Mouse (Mus musculus): ENCODE measurements at regions not wholly inside any gene's neighbourhood (a gene's known extent, or its start where the extent isn't known, plus 50 kb on each side); places are given as distances from the start of the nearest gene placed in this dataset.

- H3K27ac ChIP-seq: no peak overlapping the region
- no peak overlapping the region for H3K9ac ChIP-seq (replicated peaks)
- H3K36me3 ChIP-seq (replicated peaks; ENCODE audit: control insufficient read depth, insufficient read depth, low read depth): no peaks in the 10 kb centered on the region
- TF ChIP-seq CTCF (IDR thresholded peaks at IDR 0.05; ENCODE audit: low read depth): no peak
- TF ChIP-seq EP300 (IDR thresholded peaks at IDR 0.05; ENCODE audit: low read depth): no peak
- H3K4me2 ChIP-seq (ENCODE audit: low read depth): no peak overlapping the region
- DNase-seq (ENCODE audit: low read depth in 3 of 3, low spot score in 3 of 3): no peak
- no peak overlapping the region for H3K4me3 ChIP-seq (ENCODE audit: insufficient read depth in 1 of 2, low read depth in 2 of 2, low read length in 2 of 2)
- no peak for ATAC-seq (ENCODE audit: insufficient read depth)
- no peaks in the 10 kb centered on the region for H3K9me3 ChIP-seq (ENCODE audit: control insufficient read depth, low read length)
- H3K27me3 ChIP-seq (ENCODE audit: control insufficient read depth, insufficient read depth, low read length): no peaks in the 10 kb centered on the region
- WGBS (ENCODE audit: insufficient replicate concordance): 21% methylated on average over 4 of the region's 4 CpGs
- H3K4me1 ChIP-seq (replicated peaks; ENCODE audit: control insufficient read depth in 2 of 2, insufficient read depth in 2 of 2, low read length in 1 of 2): no peaks in the 10 kb centered on the region
Observed at GRCm38 (mm10) chr3:31408802-31409201, 98.6 kb upstream of the Slc7a14 start.

GRCm38 (mm10) chr3:31405880-31406279 lies 95.7 kb upstream of the Slc7a14 start:
- WGBS (ENCODE audit: insufficient replicate concordance): 6% methylated on average over 1 of the region's 1 CpGs
- H3K27me3 ChIP-seq (ENCODE audit: control insufficient read depth, insufficient read depth, low read length): no peaks in the 10 kb centered on the region
- no peak overlapping the region for H3K27ac ChIP-seq
- ATAC-seq (ENCODE audit: insufficient read depth) (no peak), DNase-seq (ENCODE audit: low read depth in 3 of 3, low spot score in 3 of 3) (no peak)
- no peaks in the 10 kb centered on the region for H3K36me3 ChIP-seq (replicated peaks; ENCODE audit: control insufficient read depth, insufficient read depth, low read depth)
- TF ChIP-seq EP300 (IDR thresholded peaks at IDR 0.05; ENCODE audit: low read depth): no peak
- TF ChIP-seq CTCF (IDR thresholded peaks at IDR 0.05; ENCODE audit: low read depth): no peak
- no peaks in the 10 kb centered on the region for H3K9me3 ChIP-seq (ENCODE audit: control insufficient read depth, low read length)
- H3K4me1 ChIP-seq (replicated peaks; ENCODE audit: control insufficient read depth in 2 of 2, insufficient read depth in 2 of 2, low read length in 1 of 2): no peaks in the 10 kb centered on the region
- H3K9ac ChIP-seq (replicated peaks): no peak overlapping the region
- no peak overlapping the region for H3K4me2 ChIP-seq (ENCODE audit: low read depth)
- H3K4me3 ChIP-seq (ENCODE audit: insufficient read depth in 1 of 2, low read depth in 2 of 2, low read length in 2 of 2): no peak overlapping the region

GRCm38 (mm10) chr3:31399136-31399535 lies 89.0 kb upstream of the Slc7a14 start:
- Histone ChIP-seq H3K4me3 (ENCODE audit: insufficient read depth in 1 of 2, low read depth in 2 of 2, low read length in 2 of 2) (no peak overlapping the region), H3K36me3 (replicated peaks; ENCODE audit: control insufficient read depth, insufficient read depth, low read depth) (no peaks in the 10 kb centered on the region), H3K9ac (replicated peaks) (no peak overlapping the region), H3K9me3 (ENCODE audit: control insufficient read depth, low read length) (no peaks in the 10 kb centered on the region), H3K27me3 (ENCODE audit: control insufficient read depth, insufficient read depth, low read length) (no peaks in the 10 kb centered on the region), H3K4me1 (replicated peaks; ENCODE audit: control insufficient read depth in 2 of 2, insufficient read depth in 2 of 2, low read length in 1 of 2) (no peaks in the 10 kb centered on the region), H3K4me2 (ENCODE audit: low read depth) (no peak overlapping the region), H3K27ac (no peak overlapping the region)
- WGBS (ENCODE audit: insufficient replicate concordance): 65% methylated on average over 2 of the region's 2 CpGs
- no peak for TF ChIP-seq CTCF (IDR thresholded peaks at IDR 0.05; ENCODE audit: low read depth)
- ATAC-seq (ENCODE audit: insufficient read depth): no peak
- no peak for DNase-seq (ENCODE audit: low read depth in 3 of 3, low spot score in 3 of 3)

- Histone ChIP-seq H3K4me1 (replicated peaks; ENCODE audit: control insufficient read depth in 2 of 2, insufficient read depth in 2 of 2, low read length in 1 of 2) (no peaks in the 10 kb centered on the region), H3K9ac (replicated peaks) (no peak overlapping the region), H3K36me3 (replicated peaks; ENCODE audit: control insufficient read depth, insufficient read depth, low read depth) (no peaks in the 10 kb centered on the region), H3K4me3 (ENCODE audit: insufficient read depth in 1 of 2, low read depth in 2 of 2, low read length in 2 of 2) (no peak overlapping the region), H3K27ac (no peak overlapping the region), H3K9me3 (ENCODE audit: control insufficient read depth, low read length) (no peaks in the 10 kb centered on the region), H3K27me3 (ENCODE audit: control insufficient read depth, insufficient read depth, low read length) (no peaks in the 10 kb centered on the region), H3K4me2 (ENCODE audit: low read depth) (no peak overlapping the region)
- ATAC-seq (ENCODE audit: insufficient read depth) (no peak), DNase-seq (ENCODE audit: low read depth in 3 of 3, low spot score in 3 of 3) (no peak)
- 59% methylated on average over 4 of the region's 4 CpGs for WGBS (ENCODE audit: insufficient replicate concordance)
- no peak for TF ChIP-seq EP300 (IDR thresholded peaks at IDR 0.05; ENCODE audit: low read depth)
- TF ChIP-seq CTCF (IDR thresholded peaks at IDR 0.05; ENCODE audit: low read depth): no peak
Observed at GRCm38 (mm10) chr3:31394533-31394932, 84.4 kb upstream of the Slc7a14 start.

GRCm38 (mm10) chr3:31389955-31390354 lies 79.8 kb upstream of the Slc7a14 start:
- Histone ChIP-seq H3K36me3 (replicated peaks; ENCODE audit: control insufficient read depth, insufficient read depth, low read depth) (no peaks in the 10 kb centered on the region), H3K4me2 (ENCODE audit: low read depth) (no peak overlapping the region), H3K4me3 (ENCODE audit: insufficient read depth in 1 of 2, low read depth in 2 of 2, low read length in 2 of 2) (no peak overlapping the region), H3K27me3 (ENCODE audit: control insufficient read depth, insufficient read depth, low read length) (no peaks in the 10 kb centered on the region), H3K9me3 (ENCODE audit: control insufficient read depth, low read length) (no peaks in the 10 kb centered on the region), H3K9ac (replicated peaks) (no peak overlapping the region), H3K4me1 (replicated peaks; ENCODE audit: control insufficient read depth in 2 of 2, insufficient read depth in 2 of 2, low read length in 1 of 2) (no peaks in the 10 kb centered on the region), H3K27ac (no peak overlapping the region)
- DNase-seq (ENCODE audit: low read depth in 3 of 3, low spot score in 3 of 3) (no peak), ATAC-seq (ENCODE audit: insufficient read depth) (no peak)
- TF ChIP-seq EP300 (IDR thresholded peaks at IDR 0.05; ENCODE audit: low read depth): no peak
- no peak for TF ChIP-seq CTCF (IDR thresholded peaks at IDR 0.05; ENCODE audit: low read depth)
- WGBS (ENCODE audit: insufficient replicate concordance): 24% methylated on average over 2 of the region's 2 CpGs

All from liver, embryonic 14.5 days (tissue).